Mouse (Mus musculus) lung, postnatal 36 days (tissue): ENCODE data around the gene Herc4.
A peak's percentile ranks its signal among the peaks of the same experiment; 100 is the strongest.

Experiments
- DNase-seq: peaks from one replicate; pipeline ENCODE4 v3.0.0; 2022; ENCODE audit warnings: mixed read lengths

Herc4 gene

DNA sequence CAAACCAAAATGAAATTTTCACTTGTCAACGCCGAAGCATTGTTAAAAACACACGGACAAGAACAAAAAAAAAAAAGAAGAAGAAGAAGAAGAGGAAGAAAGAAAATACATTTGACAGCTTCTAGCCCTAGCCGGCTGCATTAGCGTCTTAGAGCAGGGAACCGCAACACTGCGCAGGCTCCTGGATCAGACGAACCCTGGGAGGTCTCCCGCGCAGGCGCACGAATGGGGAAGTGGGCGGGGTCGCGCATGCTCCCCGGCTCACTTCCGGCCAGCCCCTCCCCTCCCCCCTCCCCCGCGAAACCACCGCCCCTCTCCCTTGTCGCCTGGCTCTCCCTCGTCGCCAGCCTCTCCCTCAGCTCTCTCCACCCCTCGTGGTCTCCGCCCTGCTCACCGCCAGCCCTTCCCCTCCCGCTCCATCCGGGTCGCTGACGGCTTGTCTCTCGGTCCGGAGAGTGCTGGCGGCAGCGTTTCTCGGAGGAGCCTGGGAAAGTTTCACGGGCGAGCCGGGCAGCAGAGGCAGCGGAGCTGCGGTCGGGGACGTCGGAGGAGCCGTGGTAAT lies at the start of gene Herc4:
Herc4 (plus strand) TSS at position 318 of the 562 bp plus-strand sequence.
- DNase-seq: peak; percentile 94

DNA sequence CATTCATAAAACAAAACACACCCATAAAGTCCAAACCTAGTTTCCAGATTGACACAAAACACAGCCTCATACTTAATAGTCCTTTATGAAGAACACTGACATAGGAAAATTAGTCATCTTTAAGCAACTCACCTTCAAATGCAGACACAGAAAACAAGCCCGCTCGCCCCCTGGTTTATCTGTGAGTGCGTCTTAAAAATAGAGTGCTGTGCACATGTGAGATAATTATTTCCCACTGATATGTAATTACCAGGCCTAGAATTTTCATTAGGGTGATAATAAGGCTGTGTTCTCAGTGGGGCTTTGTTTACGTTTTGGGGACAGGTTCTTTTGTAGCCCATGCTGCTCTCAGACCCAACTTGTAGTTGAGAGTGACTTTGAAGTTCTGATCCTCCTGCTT lies 44.6 kb upstream of the Herc4 start:
- DNase-seq: no peak

DNA sequence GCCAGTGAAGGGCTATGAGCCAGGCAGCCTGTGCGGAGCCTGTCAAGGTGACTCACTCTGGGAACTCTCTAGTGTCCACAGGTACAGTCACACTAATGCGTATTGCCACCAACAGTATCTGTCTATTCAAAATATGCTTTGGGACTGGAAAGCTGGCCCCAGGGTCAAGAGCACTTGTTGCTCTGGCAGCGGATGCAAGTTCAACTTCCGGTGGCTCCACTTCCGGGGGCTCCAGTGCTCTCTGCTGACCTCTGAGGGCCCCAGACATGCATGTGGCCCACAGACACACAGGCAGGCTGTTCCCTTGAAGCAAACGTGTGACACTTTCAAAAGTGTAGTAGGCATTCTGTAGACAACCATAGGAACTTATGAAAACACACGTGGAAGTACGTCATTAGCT lies 42.1 kb upstream of the Herc4 start:
- DNase-seq: no peak

DNA sequence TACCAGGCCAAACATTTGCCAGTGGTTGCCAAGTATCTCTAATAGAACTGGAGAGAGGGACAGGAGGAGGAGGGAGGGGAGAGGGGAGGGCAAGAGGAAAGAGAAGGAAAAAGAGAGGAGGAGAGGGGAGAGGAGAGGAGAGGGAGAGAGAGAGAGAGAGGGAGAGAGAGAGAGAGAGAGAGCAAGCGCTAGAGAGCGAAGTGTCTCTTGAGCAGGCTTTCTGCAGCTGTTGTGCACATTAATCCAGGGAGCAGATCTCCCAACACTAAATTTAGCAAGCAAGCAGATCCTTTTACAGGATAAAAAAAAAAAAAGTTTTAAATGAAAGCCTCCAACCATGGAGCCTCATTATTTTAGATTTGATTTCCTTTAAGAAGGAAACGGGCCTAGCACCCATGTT lies 40.6 kb upstream of the Herc4 start:
- no peak for DNase-seq

DNA sequence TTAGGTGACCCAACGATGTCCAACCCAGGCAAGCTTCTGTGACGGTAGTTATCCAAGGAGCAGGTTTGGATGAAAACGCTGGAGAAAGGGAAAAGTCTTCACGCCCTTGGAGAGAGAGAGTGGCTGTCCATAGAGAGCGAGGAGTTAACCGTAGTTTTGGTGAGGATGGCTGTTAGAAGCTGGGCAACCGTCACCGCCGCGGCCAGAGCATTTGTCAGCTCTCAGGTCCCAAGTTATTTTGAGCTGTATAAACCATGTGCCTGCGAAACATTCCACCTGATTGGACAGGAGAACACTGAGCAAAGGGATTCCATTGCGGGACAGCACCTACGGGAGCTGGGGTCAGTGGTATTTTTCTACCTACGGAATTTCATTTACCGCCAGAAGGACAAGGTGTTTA lies 39.9 kb upstream of the Herc4 start, which contains the start of gene Mypn:
Mypn (minus strand) TSS at position 225 of the 400 bp plus-strand sequence.
- DNase-seq: no peak

DNA sequence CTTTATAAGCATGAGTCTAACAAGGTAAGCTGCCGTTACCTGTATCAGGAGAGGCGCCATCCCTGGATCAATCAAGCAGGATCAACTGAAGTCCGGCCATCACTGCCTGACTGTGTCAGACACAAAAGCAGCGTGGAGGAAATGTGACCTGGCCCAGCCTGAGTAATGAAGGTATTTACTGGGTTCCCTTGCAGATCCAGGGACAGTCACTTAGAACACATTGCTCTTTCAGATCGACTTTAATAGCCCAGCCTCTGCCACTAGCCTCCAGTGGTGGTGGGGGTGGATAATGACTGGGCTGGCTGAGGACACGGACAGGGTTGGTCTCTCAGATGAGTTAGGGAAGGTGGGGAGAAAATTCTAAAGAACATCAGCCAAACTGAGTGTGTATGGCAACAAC lies 34.7 kb upstream of the Herc4 start:
- DNase-seq: no peak

DNA sequence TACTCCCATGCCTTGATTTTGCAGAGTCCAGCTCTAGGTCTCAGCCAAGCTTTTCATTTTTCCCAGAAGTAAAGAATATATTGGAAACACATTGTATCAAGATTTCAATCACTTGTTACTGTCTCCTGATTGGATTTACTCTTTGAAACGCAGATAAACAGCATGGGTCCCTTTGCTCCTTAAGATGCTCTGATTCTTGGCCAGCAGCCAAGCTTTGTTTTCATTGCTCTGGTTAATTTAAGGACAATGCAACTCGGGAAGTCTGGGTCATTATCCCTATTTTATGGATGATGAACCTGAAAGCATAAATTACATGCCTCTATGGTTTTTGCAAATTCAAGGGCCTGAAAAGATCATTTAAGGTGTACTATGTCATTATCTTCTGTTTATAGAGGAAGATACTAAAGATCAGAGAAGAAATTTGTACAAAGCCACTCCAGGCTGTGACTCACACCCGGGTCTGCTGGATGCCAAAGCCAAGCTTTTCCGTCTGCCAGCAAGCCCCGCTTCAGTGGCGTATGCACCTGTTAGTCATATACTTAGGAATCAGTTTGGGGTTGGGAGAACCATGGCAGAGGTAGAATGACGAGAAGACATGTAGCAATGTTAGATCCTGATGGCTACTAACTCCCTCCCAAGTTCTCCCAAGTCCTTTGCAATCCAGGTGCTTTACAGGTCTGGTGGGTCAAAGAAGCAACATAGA lies 22.4 kb upstream of the Herc4 start:
- DNase-seq: peak; percentile 19

DNA sequence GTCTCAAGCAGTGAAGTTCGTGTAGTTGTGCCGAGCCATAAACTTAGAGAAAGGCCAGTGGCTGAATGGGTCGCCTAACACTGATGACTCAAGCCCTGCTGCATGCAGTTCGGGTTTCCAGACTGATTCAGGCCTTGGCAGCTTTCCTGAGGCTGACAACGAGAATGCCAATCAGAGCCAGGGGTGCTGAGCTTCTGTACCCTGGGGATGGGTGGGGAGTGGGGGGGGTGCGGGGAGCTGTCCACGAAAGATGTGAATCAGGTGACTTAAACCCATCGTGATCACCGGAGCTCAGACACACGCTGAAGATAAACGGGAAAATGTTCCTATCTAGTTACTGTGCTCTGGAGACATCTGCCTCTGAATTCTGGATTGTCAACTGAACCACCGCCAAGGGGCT lies 19.3 kb upstream of the Herc4 start:
- DNase-seq: no peak

DNA sequence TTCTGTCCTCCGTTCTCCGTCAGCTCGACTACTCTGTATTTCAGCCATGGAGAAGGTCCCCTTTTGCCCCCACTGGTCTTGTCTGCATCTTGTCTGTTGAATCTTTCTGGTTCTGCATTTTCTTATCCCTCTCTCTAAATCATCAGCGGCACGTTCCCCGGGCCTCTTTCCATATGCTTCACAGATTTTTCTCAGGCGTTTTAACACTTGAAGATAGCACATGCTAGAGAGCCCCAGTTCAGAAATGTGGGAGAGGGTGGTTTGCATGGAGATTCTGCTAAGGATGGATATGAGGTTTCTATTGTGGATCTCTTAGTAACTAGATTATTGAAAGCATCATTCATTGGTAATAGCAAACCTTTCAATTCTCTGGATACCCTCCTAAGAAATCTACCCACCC lies 13.3 kb upstream of the Herc4 start:
- DNase-seq: no peak

DNA sequence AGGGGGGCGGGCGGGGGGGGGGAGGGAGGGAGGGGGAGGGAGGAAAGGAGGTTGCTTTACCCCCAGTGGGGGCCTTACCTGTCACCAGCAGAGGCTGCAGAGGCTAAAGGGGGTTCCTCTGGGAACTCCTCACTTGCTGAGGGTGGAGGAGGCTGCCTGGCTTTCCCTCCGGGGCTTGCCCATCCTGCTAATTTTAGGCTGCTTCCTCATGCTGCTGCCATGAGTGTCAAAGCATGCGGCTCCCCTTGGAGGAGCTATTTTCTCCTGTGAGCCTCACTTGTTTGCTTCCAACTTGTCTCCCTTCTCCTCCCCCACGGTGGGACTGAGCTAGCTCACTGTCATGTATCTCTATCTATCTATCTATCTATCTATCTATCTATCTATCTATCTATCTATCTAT lies 12.8 kb upstream of the Herc4 start:
- DNase-seq: no peak

DNA sequence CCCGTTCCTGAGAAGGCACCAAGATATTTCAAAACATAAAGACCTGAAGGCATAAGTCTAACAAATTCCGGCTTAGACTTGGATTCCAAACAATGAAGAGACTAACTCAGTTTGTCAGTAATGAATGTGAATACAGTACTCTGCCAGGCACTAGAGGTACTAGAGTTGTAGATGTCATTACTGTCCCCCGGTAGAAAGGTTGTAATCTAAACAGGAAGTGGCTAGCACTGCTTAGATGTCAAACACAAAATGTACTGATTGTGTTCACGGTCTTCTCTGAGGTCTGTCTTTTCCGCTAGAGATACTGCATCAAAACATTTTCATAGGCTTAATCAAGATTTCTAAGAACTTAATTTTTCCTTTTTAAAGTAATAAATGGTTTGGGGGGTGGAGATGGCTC lies 12.0 kb upstream of the Herc4 start:
- no peak for DNase-seq

DNA sequence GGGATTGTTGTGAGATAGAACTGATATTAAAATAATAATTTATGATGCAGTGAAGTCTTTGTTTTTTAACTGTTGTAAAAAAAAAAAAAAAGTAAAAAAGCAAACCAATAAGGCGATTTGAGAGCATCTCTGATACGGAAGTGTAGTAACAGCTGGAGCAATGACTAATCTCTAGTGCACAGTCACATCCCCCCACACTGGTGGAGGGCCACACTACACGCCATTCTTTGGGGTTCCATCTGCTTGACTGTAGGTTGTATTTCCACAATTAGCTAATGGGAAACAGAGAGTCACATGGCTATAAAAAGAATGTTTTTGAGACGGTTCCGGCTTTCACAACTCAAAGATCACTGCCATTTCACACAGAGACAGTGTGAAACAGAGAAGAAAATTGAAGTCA lies 9.5 kb upstream of the Herc4 start:
- no peak for DNase-seq

DNA sequence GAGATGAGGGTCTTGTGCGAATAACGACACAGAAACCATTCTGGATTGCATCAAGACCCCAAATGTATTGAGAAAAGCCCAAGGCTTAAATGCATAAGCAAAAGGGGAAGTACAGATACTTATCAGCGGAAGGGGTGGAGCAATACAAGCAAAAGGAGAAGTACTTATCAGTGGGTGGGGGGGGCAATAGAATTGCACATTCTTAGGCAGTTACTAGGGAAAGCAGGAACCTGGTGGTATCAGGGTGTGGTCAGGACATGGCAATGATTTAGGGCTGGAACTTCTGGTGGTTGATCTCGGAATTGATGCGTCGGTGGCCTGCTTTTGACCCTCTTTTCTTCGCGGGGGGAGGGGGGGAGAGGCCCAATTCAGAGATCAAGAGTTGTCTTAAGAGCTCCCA lies 7.7 kb upstream of the Herc4 start:
- DNase-seq: no peak

DNA sequence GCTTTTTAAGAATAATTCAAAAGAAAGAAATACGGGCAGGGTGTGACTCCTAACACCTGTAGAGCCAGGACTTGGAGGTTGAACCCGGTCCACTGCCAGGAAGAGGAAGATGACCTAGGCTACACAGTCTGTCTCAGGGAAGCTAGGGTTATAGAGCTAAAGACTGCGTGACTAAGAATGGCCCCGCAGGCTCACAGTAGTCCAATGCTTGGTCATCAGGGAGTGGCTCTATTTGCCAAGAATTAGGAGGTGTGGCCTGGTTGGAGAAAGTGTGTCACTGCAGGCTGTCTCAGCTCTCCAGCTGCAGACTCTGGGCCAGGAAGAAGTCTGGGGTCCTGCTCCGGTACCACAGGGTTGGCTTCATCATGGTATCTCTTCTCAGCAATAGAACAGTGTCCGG lies 6.9 kb upstream of the Herc4 start:
- no peak for DNase-seq

DNA sequence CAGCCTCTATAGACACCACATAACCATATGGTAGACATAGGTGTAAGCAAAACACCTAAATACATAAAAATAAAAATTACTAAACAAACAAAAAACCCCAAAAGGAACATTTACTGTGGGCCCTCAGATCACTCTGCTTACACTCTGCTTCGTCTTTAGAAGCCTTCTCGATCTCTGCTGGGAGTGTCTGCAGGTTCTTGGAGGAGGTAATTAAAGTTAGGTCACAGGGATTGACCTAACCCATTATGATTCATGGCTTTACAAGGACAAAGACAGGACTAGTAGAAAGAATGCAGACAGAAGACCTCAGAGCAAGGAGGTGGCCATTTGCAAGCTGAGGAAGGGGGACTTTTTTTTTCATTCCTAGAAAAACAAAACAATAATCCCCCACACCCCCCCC lies 6.4 kb upstream of the Herc4 start:
- DNase-seq: no peak

DNA sequence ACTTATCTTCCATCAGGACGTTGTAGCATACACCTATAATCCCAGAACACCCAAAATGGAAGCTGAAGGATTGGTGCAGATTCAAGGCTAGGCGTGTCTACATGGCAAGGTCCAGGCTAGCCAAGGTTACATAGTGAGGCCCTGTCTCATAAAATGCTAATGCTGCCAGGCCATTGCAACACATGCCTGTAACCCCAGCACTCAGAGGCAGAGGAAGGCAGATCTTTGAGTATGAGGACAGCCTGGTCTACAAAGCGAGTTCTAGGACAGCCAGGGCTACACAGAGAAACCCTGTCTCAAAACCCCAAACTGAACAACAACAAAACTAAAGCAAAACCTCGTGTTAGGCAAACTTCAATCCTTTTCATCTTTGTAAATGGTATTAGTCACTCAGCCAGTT lies 5.5 kb upstream of the Herc4 start:
- DNase-seq: no peak

DNA sequence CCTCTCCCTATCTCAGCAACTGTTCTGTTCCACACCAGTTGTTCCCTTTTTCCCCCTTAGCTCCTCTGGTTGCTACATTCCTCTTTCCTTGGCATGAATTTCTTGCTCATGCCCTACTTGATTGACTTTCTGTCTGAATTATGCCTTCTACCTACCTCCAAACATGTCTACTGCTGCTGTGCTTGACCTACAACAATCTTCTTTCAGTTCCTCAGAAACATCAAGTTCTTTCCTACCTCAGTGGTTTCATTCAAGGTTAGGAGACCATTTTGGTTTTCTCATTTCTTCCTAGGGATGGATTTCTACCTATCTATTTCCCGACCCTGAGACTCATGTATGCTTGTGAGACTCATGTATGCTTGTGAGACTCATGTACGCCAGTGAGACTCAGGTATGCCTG lies 3.8 kb upstream of the Herc4 start:
- DNase-seq: no peak

DNA sequence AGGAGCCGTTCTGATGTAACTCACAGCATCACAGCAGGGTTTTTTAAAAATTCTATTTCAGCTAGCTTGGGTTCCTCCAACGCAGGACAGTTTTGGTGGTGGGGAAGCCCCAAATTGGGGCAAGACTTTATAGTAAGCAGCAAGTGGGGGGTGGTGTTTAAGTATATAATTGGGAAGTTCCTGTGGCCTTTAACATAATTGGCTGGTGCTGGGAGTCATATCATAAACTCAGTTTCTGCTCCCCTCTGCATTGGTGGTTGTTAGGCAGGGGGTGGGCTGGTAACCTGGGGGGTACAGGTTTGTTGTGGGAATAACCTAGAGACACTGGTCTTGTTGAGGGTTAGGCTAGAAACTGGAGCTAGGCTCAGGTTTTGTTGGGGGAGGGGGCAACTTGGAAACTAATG lies 2.7 kb upstream of the Herc4 start:
- no peak for DNase-seq

DNA sequence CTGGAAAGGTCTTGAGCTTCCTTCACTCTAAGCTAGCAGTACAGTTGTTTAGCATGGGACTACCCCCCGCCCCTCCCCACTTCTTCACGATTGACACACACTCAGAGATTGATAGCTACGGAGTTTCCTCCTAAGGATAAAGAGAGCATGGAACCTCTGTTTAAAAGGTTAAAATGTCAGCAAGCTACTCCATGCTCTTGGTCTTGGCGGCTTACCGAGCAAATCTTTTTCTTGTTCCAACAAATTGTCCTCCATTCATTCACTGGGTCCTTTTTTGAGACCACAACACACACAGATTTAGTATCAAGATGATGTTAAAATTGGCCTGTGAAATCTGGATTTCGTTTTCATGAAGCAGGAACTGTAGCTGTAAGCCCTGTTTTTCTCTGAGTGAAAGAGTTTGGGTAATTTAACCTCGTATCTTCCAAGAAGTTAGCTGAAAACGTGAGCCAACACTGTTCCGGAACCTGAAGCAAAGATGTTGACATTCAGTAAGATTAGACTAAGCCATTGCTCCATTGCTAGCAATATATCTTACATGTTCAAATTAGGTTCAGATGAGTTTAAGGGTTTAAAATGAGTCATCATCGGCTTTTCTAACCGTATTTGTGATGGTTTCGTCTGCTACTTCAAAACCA lies 693 bp upstream of the Herc4 start:
- no peak for DNase-seq

DNA sequence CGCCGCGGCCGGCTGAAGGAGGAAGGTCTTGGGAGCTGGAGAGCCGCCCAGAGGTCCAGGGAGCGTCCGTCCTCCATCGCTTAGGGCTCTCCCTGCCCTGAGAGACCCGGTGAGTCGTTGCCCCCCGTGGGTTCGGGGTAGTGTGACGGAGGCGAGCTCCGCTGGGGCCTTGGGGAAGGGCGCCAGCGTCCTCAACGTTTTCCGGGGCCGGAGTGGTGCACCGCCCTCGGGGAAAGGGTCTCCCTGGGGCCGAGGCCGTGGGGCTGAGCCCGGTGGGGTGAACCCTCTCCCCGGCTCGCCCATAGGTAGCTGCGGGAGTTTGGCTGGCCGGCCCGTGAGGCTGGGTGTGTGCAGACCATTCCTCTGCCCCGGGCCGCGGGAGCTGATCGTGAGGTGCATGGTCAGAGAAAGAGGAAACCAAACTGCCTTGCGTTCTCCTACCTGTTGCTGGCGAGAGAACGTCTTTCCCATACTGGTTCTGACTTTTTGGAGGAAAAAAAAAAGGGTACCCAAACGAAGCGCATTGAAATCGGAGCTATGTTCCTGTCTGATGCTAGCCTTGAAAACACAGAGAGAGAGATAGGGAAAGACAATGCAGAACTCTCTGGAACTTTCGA lies 553 bp downstream of the Herc4 start:
- peak; percentile 34 for DNase-seq

DNA sequence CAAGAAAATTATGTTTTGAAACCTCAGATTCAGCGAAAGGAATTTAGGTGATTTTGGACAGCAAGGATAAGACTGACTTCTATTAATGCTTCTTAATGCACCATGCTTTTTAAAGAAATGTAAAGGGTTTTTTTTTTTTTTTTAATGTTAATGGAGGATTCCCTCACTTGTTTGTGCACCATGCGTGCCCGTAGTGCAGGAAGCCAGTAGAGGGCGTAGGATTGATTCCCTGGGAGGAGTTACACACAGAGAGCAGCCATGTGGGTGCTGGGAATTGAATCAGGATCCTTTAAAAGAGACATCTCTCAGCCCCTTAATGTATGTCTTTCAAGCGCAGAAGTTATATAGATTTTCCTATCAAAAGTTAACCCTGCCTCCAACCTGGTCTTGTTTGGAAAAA lies 1.1 kb downstream of the Herc4 start:
- DNase-seq: peak; percentile 62

DNA sequence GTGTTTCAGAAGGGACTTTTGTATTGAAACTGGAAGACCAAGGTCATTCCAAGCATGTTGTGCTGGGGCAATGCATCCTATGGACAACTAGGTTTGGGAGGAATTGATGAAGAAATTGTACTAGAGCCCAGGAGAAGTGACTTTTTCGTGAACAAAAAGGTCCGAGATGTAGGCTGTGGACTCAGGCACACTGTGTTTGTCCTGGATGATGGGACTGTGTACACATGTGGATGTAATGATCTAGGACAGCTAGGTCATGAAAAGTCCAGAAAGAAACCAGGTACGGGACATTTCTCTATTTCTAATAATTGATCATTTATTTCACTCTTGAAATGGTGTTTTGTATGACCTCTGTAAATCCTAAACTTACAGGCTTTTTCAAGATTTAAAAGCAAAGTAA lies 2.2 kb downstream of the Herc4 start:
- DNase-seq: no peak

DNA sequence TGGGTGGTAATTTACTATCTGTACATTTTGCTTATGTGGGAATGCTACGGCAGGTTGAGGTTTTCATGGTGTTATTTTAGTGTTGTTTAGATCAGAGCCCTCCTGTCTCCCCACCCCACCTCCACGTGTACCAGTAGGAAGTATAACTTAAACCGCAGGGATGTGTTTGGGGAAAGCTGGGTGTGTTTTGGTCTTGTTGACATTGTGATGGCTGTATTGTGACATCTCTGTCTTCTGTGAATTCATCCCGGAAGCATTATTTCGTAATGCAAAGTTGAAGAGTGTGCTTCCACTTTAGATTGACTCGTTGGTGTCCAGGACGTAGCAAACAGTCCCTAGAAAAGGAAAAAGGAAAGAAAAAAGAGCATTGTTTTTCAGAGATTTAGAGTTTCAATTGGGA lies 3.8 kb downstream of the Herc4 start:
- peak; percentile 59 for DNase-seq

DNA sequence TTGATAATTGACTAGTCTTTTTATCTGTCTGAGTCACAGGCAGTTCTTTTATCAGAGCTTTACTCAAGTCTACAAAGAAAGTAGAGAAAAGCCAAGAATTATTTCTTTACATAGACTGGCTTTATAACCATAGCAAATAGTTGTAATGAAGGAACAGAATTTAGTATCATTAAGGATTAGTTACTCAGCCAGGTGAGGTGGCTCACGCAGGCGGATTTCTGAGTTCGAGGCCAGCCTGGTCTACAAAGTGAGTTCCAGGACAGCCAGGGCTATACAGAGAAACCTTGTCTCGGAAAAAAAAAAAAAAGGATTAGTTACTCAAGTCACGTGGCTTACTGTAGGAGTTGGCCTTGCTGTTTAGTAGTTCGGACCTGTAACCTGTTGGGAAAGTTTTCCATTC lies 4.8 kb downstream of the Herc4 start:
- no peak for DNase-seq
